Mouse (Mus musculus) lung, postnatal 36 days (tissue): ENCODE measurements around the gene Ppig.
"Not testable (repeated sequence)": the region's sequence is repeated elsewhere in the genome, so short reads cannot be mapped to it uniquely, and the experiment has no call there.

ENCODE experiments used
- DNase-seq: peaks from one replicate; pipeline ENCODE4 v3.0.0; 2022; ENCODE audit warnings: mixed read lengths

Gene Ppig

DNA sequence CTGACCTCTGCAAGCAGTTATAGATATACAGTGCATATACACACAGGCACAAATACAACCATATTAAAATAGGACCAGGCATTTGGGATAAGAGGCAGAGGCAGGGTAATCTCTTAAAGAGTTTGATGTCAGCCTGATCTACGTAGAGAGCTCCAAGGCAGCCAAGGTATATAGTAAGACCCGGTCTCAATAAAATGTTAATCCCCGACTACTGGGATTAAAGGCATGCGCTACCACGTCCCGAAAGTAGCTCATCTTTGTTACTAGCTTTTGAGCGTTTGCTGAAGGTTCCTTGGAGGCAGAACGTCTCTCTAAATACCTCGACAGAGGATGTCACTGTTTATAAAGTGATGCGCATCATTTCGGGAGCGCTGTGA lies at the start of gene Ppig:
Ppig (plus strand) TSS at position 273 of the 377 bp plus-strand sequence.
- DNase-seq: no peak

- no peak for DNase-seq
Measured at GRCm38 (mm10) chr2:69673723-69674122, 48.6 kb upstream of the Ppig start.

DNA sequence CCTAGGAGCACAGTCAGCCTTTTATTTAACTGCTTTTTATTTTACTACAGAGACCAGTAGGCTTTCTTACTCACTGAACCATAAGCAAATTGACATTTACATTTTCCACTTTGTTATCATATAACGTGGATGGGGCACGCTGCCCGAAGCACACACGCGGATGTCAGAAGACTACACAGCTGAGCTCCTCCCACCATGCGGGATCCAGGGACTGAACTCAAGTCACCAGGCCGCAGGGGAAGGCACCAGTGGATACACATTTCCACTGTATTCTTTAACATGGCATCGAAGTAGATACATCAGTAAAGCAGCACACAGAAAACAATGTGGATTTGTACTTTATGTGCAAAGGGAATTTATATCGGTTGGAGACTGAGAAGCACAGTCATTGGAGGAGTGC lies 47.1 kb upstream of the Ppig start:
- no peak for DNase-seq

- DNase-seq: peak; percentile 15
Measured at GRCm38 (mm10) chr2:69676713-69677112, 45.6 kb upstream of the Ppig start.

DNA sequence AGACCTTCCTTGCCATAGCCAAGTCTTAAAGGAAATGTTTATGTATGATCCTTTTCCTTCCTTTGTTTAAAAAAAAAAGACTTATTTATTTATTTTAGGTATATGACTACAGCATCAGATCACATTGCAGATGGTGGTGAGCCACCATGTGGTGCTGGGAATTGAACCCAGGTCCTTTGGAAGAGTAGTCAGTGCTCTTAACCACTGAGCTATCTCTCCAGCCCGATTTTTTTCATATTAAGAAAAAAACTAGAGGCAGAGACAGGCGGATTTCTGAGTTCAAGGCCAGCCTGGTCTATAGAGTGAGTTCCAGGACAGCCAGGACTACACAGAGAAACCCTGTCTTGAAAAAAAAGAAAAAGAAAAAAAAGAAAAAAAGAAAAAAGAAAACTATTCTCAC lies 45.1 kb upstream of the Ppig start:
- not testable (repeated sequence) for DNase-seq

GRCm38 (mm10) chr2:69679990-69680389 lies 42.4 kb upstream of the Ppig start:
- DNase-seq: peak; percentile 12

- no peak for DNase-seq
Measured at GRCm38 (mm10) chr2:69681931-69682330, 40.4 kb upstream of the Ppig start.

- DNase-seq: no peak
Measured at GRCm38 (mm10) chr2:69683036-69683805, 39.1 kb upstream of the Ppig start.

GRCm38 (mm10) chr2:69684488-69684887 lies 37.9 kb upstream of the Ppig start:
- DNase-seq: no peak

DNA sequence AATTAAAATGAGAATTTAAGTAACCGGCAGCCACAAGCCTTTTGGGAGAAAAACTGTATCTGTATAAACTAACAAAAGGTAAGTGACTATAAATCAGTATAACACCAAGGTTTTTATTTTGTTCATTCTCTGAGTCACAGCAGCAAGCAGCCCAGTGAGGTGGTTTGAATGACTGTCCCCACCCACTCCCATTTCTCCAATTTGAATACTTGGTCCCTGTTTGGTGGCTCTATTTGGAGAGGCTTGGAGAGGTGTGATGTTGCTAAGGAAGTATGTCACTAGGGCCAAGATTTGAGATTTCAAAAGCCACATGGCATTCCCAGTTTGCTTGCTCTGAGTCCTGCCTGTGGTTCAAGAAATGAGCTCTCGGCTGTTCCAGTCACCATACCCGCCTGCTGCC lies 32.1 kb upstream of the Ppig start:
- no peak for DNase-seq

- no peak for DNase-seq
Measured at GRCm38 (mm10) chr2:69690843-69691242, 31.5 kb upstream of the Ppig start.

DNA sequence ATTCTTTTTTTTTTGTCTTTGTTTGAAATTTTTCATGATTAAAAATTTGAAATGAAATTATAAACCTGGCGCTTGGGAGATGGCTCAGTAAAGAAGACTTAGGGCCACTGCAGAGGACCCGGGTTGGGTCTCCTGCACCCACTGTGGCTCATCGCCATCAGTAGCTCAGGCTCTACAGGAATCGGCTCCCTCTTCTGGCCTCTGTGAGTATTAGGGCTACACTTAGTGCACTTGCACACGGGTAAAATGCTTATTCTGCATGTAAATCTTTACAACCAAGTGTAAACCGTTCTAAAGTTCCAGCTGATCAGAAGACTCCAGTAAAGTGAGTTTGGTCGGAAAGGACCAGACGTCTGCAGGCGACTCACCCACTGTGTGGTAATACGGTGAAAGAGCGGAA lies 28.8 kb upstream of the Ppig start:
- DNase-seq: no peak

GRCm38 (mm10) chr2:69700446-69700845 lies 21.9 kb upstream of the Ppig start:
- no peak for DNase-seq

DNA sequence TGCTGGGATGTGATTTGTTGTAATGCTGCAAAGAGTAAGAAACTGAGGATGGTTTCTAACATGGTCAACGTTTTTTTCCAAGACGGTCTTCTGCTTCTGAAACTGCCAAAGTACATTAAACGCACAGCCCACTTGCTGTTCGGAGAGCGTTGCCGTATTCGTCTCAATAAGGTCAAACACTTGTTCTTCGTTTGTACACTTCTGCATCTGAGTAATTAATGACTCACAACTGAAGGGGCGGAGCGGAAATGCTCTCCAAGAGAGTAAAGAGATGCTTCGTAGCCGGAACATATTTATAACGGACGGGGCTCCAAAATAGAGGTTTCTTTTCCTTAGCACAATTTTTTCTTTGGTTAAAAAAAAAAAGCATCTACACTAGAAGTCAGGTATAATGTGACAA lies 10.2 kb upstream of the Ppig start:
- peak; percentile 21 for DNase-seq

DNA sequence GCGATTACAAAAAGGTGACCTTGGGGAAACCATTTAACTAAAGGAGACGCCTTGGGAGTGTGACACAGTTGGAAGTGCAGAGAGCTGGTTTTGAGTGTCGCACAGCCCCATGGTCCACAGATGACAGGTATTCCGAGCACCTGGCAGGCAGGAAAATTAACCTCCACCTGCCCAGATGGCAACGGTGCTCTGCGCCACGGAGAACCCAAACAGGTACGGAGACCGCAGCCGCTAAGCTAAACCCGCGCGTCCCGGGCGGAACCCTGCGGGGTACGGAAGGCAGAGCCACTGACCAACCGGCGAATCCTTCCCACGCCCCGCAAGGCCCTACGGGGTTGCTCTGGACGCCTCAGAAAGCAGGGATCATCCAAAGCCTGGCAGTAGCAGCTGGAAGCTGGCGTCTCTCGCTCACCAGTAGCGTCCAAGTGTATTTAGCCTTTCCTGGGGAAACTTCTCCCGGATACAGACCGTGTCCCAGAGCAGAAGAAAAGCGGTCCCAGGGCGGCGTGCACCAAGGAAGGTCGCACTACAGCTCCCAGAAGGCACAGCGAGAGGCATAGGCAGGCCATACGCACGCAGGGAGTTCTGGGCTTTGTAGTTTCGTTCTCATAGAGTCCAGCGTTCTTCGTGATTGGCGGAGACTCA lies 9.2 kb upstream of the Ppig start, which contains the start of gene Fastkd1:
Fastkd1 (minus strand) TSS at position 536 of the 645 bp plus-strand sequence.
- peak; percentile 97 for DNase-seq

DNA sequence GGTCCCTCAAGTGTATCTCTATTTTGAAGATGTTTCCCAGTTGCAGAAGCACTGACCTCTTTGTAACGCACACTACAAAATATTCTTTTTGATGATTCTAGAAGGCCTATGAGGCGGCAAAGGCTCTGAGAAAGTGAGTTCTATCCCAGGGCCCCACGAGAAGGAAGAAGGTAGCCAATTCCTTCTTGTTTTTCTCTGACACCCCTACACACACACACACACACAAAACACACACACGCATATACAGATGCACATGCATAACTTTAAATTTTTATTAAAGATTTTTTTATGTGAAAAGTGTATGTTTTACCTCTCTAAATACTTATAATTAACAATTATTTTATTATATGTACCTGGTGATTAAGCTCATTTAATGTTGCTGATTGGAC lies 8.7 kb upstream of the Ppig start:
- DNase-seq: no peak

- DNase-seq: no peak
Measured at GRCm38 (mm10) chr2:69714126-69714525, 8.2 kb upstream of the Ppig start.

GRCm38 (mm10) chr2:69716483-69716882 lies 5.9 kb upstream of the Ppig start:
- DNase-seq: no peak

GRCm38 (mm10) chr2:69719121-69719520 lies 3.2 kb upstream of the Ppig start:
- no peak for DNase-seq

DNA sequence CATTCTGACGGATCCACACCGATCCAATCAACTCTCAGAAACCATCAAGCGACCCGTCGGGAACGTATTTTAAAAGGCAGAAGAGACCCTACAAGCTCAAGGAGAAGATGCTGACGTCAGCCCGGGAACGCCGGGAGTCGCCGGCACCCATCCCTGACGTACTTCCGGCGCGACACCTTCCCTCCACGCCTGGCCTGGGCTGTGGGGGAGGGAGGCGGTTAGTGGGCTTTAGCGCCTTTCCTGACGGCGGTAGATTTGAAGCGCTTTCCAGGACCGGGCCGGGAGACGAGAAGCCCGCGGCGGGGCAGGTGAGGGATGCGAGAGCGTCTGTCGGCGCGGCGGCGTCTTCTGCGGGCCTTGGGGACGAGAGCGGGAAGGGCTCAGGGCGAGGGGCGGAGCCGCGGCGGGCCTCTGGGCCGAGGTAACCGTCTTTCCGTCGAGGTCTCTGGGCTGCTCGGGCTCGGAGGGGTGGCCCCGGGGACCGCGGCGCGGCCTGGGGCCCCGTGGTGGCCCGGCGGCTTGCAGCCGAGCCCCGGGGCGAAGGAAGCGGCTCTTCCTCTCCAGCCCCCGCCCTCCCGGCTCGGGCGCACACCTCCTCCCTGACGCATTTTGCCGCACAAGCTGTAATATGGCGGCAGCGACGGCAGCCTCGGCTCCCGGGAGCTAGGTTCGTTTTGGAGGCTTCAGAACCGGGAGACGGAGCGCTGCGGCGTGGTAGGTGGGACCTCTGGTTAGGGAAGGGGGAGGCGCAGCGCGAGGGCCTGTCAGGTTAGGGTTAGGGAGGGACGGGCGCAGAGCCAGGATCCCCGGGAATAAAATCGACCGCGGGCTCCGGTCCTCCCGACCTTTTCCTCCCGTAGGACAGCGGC lies 539 bp downstream of the Ppig start:
- DNase-seq: peak; percentile 94

- no peak for DNase-seq
Measured at GRCm38 (mm10) chr2:69723519-69723825, 1.1 kb downstream of the Ppig start.

DNA sequence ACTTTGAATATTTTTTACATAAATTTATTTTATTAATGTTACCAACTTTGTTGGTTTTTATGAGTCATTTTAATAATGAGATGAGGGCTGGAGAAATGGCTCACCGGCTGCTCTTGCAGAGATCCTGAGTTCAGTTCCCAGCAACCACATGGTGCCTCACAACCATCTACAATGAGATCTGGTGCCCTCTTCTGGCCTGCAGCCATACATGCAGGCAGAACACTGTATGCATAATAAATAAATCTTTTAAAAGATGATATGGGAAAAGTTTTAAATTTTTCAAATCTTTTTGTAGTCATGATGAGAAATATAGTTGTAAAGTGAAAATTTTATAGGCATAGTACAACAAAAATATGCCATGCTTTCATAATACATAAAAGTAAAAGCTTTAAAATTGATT lies 22.7 kb downstream of the Ppig start:
- DNase-seq: peak; percentile 14

DNA sequence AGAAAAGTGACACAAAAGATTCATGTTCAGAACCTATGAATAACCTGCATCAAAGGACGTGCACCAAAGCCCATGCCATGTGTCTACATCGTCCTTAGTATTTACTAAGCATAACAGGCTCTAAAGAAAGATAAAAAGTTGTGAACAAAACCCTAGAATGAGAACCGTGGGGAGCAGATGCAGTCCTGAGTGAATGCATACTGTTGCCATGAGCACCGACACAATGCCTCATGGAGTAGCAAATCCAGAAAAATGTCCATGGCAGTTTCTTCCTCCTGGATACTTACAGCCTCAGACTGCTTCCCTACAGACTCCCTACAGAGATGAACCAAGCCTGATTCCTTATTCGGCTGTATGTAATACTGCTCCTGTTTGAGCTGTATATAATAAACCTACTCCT lies 38.6 kb downstream of the Ppig start:
- DNase-seq: no peak

DNA sequence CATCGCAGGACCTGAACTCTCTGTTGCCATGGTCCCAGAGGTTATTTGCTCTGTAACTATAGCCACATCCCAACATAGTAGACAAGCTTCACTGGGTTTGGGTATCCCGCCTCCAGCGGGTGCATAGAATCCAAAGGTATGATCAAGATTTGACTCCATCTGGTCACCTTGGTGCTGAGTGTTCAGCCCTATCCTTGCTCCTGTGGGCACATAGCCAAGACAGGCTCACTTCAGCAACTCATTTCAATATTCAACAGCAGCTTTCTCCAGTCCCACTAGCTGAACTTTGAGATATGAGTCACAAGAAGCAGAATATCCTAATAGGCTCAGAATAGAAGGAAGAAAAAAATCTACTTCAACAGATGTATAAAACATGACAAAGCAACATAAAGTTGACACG lies 41.0 kb downstream of the Ppig start:
- no peak for DNase-seq
